Mouse (Mus musculus) mature B cell (primary cell): ENCODE results near the gene Acot7.

Experiments
- in situ Hi-C: fragments of 300-500 bp; cut with MboI; formaldehyde crosslinking; loops from 2 replicates; pipeline ENCODE4 v1.14.3; 2019

The Acot7 gene

GRCm38 (mm10) chr4:152295916-152296315 lies 118.0 kb downstream of the Acot7 start:
- in situ Hi-C loops = no loop called here

- in situ Hi-C loops = no loop called here
Measured at GRCm38 (mm10) chr4:152296371-152296770, 118.4 kb downstream of the Acot7 start.

DNA sequence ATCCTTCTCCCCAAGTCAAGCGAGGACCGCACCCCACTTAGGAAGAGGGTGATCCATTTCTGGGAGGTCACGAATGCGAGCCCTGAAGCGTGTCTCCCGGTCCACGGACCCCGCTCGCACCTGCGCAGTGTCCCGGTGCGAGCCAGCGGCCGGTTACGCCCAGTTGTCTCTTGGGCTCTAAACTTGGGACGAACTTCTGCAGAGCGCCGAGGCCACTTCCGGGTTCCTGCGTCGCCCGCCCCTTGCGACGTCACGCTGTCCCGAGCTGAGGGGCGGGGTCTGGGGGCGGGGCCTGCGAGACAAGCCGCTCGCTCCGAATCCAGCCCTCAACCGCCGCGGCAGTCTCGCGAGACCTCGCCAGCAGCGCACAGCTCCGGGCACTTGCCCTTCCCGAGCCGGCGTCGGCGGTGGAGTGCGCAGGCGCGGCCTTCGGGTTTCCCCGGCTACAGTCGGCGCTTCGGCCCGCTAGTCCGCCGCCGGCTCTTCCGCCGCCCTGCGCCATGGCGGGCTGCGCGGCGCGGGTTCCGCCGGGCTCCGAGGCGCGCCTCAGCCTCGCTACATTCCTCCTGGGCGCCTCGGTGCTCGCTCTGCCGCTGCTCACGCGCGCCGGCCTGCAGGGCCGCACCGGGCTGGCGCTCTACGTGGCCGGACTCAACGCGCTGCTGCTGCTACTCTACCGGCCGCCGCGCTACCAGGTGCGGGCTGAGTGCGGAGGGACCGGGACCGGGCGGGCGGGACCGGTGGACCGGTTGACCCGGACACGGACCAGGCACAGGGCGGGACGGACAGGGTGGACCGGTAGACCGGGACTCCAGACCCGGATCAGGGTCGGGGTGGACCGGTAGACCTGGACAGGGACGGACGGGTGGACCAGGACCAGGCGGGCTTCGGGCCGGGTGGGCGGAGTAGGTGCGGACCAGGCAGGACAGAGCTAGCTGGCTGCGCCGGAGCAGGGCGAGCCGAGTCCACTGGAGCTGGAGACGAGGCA lies 119.2 kb downstream of the Acot7 start, which contains the start of gene Icmt:
Icmt (plus strand) TSS at position 354 of the 988 bp plus-strand sequence.
- in situ Hi-C loops = no loop called here

DNA sequence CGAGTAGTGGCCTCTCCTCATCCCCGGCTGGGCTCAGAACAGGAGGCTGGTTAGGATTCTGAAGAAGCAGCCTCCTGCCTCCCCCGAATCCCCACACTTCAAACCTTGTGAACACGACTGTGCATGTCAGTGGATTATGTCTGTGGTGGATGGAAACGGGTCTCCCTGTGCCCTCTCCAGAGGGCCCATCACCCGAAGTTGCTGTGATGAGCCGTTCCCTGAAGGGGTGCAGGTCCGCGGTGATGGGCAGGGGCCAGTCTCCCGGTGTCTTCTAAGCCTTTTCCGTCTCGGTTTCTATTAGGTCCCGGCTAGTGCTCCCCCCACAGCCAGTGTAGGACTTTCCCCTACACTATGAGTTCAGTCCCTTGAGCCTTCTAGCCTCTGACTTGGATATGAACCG lies 120.9 kb downstream of the Acot7 start:
- in situ Hi-C loops = no loop called here

GRCm38 (mm10) chr4:152300375-152300774 lies 122.4 kb downstream of the Acot7 start:
- in situ Hi-C loops = no loop called here

- in situ Hi-C loops = no loop called here
Measured at GRCm38 (mm10) chr4:152302012-152302411, 124.1 kb downstream of the Acot7 start.

- in situ Hi-C loops = no loop called here
Measured at GRCm38 (mm10) chr4:152303172-152303571, 125.2 kb downstream of the Acot7 start.

DNA sequence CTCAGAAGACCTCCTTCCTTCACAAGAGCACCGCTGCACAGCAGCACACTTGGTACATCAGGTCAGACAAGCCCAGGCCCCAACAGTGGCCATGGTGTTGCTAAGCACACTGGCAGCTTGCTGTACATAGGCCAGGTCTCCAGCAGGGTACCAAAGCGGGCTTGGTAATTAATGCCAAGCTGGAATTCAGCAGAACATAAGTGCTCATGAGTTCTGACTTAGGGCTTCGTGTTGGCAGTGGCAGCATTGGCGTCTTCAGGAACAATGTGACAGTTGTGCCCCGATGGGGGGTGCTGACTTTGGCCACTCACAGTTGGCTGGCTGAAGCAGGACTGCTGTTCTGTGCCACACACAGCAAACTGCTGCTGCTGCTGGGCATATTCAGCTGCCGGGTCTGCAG lies 126.8 kb downstream of the Acot7 start:
- in situ Hi-C loops = no loop called here

- in situ Hi-C loops = no loop called here
Measured at GRCm38 (mm10) chr4:152305991-152306390, 128.1 kb downstream of the Acot7 start.

DNA sequence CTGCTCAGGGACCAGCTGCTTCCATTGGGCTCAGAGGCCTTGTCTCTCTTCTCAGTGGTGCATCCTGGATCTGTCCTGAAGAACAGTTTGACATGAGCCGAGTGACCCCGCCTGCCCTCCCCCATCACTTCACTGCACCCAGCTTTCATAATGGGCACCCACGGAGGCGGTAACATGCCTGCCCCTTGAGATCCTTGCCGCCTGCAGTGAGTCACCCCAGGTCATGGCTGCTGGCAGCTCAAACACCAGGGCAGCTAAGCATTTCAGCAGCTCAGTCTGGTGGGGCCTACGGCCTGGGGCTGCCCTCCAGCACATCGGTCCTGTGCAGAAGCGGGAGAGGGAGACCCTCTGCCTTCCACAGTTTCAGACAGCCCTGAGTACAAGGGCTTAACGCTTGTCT lies 129.6 kb downstream of the Acot7 start:
- in situ Hi-C loops = no loop called here

GRCm38 (mm10) chr4:152312186-152312585 lies 134.3 kb downstream of the Acot7 start:
- in situ Hi-C loops = no loop called here

DNA sequence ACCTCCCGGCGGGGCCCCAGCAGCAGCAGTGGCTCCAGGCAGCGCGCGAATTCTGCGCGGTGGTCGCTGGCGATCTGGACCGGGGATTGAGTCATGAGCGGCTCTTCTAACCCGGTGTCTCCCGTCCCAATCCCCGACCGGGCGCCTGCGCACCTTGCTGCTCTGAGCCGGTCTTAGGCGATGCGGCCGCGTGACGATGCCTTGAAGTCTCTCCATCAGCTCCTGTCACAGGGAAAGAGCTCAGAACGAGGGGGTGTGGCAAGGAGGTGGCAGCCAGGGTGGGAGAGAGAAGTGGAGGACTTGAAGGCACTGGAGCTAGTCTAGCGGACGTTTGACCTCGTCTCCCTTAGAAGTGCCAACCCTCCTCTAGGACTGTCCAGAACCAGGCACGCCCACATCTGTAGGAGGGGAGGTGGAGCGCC lies 135.3 kb downstream of the Acot7 start:
- in situ Hi-C loops = no loop called here

DNA sequence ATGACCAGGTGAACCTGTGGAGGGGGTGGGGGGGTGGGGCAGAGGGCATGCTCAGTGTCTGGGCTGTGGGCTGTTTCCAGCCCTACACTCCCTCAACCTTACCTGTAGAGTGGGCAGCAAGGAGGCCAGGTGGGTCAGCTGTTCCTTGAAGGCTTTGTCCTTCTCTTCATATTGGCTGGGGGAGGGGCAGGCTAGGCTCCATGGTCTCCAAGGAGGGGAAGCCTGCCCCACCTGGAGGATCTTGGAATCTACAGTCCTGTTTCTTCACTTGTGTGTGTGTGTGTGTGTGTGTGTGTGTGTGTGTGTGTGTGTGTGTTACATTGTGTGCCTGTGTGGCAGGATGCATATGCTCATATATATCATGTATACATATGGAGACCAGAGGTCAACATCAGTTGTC lies 136.0 kb downstream of the Acot7 start:
- in situ Hi-C loops = no loop called here

DNA sequence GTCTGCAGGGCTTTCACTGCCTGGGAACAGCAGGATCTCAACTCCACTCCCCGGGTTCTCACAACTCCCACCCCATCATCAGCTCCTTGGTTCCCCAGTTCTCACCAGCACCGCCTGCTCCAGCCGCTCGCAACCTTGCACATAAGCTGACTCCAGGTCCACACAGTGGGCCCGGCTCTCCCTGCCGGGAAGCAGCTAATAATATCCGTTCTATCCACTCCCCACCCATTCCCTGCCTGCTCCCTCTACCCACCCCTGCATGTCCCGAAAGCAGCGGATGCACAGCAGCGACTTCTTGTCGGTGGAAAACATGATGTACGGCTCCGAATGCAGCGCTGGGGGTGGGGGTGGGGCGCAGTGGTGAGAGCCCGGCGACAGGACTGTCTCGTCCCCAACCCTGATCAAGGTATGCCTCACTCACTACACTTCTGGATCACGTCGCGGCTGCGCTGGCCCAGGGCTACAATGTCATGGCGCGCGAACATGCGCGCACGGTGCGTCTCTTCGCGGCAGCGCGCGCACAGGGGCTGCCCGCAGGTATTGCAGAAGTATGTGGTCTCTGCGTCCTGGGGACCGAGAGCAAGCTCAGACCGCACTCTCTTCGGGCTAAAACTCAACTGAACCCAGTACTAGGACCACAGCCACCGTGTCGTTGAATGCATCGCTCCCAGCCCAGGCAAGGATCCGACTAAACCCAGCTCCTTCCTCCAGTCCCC lies 137.7 kb downstream of the Acot7 start:
- in situ Hi-C loops = no loop called here

DNA sequence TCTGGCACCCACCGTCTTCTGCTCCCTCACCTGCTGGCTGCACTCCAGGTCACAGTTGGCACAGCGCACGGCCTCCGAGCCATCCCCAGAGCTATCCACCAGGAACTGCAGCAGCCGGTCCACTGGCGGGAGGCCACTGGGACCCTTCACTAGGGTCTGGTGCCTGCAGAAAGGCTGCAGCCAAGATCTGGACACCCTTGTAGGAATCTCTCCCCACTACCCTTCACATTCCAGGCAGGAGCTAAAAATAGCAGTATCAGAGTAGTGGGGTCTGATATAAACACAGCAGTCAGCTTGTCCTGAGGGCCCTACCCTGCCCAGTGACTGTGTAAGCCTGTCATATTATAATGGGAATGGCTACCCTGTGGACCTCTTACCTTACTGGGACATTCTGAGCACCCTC lies 139.7 kb downstream of the Acot7 start:
- in situ Hi-C loops = no loop called here

DNA sequence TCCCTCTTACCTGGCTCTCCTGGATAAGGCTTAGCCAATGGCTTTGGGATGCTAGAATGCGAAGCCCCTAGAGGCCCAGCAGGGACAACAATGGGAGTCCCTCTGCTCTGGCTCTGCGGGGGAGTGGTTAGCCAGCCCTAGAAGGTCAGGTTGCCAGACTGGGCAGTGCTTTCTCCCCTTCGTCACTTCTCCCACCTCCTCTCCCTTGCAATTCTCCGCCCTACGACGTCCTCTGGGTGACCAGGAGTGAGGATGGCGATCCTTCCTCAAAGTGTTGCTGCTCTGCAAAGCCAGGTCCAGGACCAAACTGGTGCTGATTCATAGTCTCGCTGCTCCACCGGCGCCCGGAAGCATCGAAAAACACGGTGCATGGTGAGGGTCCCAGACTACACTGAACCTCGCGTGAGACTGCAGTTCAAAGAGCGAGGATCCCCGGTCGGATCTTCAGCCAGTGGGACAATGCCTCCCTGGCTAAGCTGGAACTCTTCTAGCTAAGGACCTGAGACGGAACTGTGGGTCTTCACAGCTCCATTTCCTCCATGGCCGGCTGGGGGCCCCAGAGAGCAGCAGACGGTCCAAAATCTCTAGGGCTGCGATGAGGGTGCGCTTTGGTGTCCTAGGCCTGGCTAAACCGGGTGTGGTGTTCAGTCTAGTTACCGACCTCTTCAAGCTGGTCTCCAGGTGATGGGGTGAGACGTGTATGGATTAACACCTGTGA lies 140.7 kb downstream of the Acot7 start, which contains the start of gene Rnf207:
Rnf207 (minus strand) TSS at position 477 of the 718 bp plus-strand sequence.
- in situ Hi-C loops = no loop called here
